Mouse (Mus musculus) myocyte (in vitro differentiated cells): ENCODE measurements around the gene Spsb1.

Experiments
- MYOG ChIP-seq, 3 experiments: IDR thresholded peaks; one replicate each; pipeline ENCODE4 v1.6.1; 2011; ENCODE audit warnings: control low read depth in 2 of 3, low read depth in 2 of 3, mild to moderate bottlenecking in 2 of 3; ENCODE audit not compliant: insufficient read length in 2 of 3, control insufficient read depth in 1 of 3, insufficient read depth in 1 of 3
- POLR2A ChIP-seq: IDR thresholded peaks from one replicate; pipeline ENCODE4 v1.6.1; 2011; ENCODE audit warnings: low read depth, mild to moderate bottlenecking, control low read depth, moderate library complexity; ENCODE audit not compliant: insufficient read length
- TCF12 ChIP-seq: IDR thresholded peaks from one replicate; pipeline ENCODE4 v1.6.1; 2011; ENCODE audit warnings: mild to moderate bottlenecking, control low read depth; ENCODE audit not compliant: poor library complexity, insufficient read depth, severe bottlenecking

DNA sequence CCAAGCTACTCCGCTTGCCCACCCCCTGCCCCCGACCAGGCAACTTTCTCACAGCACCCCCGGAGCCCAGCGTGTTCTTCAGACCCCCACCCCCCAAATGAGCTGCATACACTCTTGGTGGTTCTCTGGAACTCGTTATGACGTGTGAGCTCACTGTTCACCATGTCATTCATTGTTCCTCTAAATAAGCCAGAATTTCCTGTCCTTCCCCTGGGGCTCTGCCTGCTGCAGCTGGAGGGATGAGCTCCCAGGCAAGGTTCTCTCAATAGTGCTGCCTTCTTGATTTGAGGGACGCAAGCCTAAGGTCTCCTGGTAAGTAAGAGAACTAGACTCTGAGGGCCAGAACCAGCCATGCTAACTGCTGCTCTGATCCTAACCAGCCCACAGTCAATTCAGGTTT lies 59.6 kb downstream of the Spsb1 start:
- TF ChIP-seq MYOG (IDR thresholded peaks at IDR 0.05; ENCODE audit: control insufficient read depth in 1 of 3, insufficient read depth in 1 of 3, insufficient read length in 2 of 3, low read depth in 2 of 3): no peak
- TF ChIP-seq TCF12: no peak
- no peak for TF ChIP-seq POLR2A
